Mouse (Mus musculus) telencephalon, adult 2 months (tissue): ENCODE measurements around the gene Xrra1.

Experiments used
- DNase-seq: peaks from one replicate; pipeline ENCODE4 v3.0.0-alpha.2; 2011; ENCODE audit warnings: low read depth, low spot score

Gene Xrra1

DNA sequence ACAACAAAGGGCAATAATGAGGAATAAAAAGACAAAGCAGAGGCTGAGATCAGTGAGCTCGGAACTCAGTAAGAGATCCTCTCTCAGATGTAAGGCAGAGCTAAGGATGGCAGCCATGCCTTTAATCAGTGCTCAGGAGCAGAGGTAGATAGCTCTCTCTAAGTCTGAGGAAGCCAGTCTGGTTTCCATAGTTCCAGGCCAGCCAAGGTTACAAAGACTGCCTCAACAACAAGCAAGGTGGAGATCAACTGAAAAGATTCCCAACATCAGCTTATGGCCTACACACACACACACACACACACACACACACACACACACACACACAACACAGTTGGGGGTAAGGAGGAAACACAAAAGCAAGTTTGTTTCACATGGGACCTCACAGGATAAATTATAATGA lies 7.8 kb upstream of the Xrra1 start:
- DNase-seq, result no peak

DNA sequence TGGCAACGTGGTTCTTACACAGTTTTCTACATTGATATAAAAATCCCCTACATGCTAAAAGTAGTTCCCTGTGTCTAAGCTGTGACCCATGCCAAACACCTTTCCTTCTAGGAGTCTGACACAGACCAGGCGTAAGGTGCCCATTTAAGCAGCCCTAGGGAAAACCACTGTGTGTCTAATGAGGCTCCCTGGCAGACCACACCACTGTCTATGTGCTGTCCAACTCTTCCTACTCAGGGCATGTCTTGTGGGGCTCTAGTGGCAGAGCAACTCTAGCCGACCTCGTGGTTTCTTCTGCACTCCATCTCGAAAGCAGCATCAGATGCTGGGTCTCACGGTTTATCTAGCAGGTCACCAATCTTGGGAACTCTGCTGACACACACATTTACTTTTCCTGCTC lies 7.3 kb upstream of the Xrra1 start:
- DNase-seq, result no peak

DNA sequence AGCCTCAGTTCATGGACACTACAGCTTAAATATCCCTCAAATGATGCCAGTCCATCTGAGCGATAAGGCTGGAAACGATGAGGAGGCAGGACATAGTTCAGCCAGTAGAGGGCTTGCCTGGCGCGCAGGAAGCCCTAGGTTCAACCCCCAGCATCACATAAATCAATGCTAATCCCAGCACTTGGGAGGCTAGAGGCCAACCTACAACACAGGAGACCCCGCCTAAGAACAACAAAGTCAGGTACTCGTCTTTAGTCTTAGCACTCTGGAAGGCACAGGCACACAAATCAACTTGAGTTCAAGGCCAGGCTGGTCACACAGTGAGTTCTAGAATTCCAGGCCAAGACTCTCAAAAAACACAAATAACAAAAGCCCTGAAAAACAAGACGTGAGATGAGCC lies 5.6 kb upstream of the Xrra1 start:
- no peak for DNase-seq

DNA sequence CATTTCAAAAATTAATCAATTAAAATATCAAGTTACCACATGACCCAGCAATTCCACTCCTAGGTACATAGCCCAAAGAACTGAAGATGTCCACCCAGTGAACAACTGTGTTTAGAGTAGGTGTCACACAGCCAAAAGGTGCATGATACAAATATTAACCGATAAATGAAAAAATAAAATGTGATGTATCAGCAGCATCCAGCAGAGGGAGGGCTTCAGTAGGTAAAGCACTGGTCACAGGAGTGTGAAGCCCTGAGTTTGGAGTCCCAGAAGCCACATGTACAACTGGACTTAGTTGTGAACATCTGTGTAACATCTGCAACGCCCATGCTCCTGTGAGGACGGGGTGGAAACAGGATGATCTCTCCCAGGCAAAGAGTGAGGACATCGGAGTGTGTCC lies 4.6 kb upstream of the Xrra1 start:
- no peak for DNase-seq

DNA sequence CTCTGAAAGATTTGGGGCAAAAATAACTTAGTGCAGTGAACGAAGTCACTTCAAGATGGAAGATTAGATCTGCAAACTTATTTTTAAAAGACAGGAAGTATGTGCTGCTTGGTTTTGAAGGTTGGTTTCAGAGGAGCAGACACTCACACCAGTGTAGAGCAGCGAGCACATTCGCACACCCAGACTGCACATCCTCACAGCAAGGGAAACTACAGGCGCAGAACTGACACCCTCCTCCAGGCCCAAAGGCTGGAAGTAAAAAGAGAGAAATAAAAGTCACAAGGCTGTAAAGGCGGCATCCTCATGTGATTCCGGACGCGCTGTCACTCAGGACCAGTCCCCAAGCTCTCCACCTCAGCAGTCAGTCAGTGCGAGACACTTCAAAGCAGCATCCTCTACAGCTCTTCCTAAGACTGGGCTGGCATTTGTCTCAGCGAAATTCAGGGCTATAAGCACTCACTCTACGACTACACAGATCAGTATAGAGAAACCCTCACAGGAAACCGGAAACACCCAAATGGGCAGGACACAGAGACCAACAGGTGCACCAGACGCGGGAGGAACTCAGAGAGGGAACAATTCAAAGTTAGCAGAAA lies 2.6 kb upstream of the Xrra1 start:
- no peak for DNase-seq

DNA sequence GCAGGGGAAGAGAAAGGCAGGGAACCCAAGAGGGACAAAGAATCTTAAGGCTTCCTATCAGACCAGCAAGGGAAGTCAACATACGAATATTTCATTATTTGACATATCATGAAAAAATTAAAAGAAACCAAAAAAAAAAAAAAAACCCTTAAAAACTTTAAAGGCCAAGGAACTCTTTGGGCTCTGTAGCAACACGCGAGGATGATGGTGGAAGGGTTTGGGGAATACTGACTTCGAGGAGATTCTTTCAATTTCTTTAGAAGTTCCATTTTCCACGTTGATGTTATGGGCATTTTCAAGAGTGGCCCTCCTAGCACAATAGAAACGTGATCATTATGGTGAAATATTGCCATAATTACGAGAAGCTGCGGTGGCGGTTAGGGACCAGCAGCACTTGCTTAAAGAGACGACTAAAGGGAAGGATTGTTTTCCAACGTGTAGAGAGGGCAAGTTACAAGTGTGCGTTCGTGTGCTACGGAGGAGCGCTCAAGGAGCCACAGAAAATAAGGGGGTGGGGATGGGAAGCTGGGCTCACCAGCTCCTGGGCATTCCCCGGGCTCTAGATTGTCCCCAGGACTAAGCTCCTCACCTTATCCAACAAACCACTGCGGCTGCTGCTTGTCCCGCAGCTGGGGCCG lies 622 bp upstream of the Xrra1 start:
- peak; percentile 27 for DNase-seq

DNA sequence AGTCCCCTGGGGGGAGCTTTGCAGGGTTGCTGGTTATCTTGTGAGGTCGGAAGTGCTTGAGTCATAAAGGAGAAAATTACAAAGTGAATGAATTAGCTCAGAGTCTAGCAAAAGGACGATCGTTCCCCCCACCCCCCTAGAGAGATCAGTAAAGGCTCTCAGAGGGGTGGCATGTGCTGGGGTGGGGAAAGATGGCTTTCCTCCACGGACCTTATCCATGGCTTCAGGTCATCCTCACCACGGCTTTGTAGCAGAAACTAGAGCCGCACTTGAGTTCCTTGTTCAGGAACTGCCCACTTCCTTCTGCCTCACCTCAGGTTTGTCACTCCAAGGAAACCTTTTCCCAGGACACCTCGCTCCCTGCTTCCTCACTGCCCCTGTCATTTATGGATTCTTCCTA lies 4.4 kb downstream of the Xrra1 start, which contains the start of gene Spcs2:
Gene Spcs2 (minus strand): TSS at position 101 of the 400 bp plus-strand sequence.
- no peak for DNase-seq

DNA sequence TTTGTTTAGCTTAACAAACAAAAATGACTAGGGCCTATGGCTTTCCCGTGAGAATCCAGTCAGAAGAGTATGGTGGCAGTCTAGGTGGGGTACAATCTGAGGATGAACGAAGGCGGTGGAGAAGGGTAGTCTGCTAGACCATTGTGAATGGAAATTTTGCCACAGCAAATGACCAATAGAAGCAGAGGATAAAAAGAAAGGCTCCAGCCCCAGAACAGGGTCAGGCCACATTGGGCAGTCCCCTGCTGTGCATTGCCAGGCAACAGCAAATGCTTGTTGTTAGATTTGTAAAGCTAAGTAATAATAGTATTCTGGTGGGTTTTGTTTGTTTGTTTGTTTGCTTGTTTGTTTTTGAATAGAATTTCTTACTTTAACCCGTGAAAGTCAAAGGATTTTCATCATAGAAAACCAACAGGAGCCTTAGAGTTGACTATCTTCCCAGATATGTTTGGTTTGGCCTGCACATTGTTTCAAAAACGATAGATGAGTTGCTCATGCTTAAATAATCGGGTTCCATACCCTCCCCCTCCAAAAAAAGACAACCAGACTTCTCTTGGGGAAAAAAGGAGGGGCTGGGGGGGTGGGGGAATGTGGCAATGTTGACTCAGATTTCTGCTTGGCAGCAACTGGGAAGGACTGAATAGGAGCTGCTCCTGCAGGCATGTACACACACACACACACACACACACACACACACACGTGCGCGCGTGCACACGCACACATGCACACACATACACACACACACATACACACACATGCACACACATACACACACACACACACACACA lies 5.5 kb downstream of the Xrra1 start:
- no peak for DNase-seq

DNA sequence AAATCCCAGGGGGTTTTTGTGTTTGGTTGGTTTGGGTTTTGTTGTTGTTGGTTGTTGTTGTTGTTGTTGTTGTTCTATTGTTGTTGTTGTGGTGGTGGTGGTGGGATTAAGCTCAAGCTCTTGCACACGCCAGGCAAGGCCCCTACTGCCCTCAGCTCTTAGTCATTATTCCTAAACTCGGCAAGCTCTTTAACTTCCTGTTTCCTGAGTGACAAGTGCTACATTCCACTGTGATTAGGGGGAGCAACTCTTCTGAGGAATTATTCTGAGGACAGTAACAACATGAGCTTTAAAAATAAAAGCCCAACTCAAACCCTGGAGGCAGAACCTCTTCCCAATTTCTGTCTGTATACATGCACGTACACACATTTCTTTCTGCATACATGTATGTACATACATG lies 6.3 kb downstream of the Xrra1 start:
- no peak for DNase-seq

DNA sequence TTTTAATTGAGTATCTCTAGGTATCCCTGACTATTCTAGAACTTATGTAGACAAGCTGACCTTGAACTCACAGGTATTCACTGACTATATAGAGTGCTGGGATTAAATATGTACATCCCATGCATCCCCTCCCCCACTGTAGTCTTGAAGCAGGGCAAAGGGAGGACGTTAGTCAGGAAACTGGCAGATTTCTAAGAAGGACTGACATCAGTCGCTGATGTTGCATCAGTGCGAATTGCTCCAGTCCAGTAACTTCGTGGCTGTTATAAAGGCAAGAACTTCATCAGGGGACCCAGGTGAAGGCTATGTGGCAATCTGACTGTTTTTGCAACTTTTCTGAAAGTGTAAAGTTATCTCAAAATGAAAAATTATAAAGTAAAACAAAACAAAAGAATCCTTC lies 10.4 kb downstream of the Xrra1 start:
- no peak for DNase-seq

DNA sequence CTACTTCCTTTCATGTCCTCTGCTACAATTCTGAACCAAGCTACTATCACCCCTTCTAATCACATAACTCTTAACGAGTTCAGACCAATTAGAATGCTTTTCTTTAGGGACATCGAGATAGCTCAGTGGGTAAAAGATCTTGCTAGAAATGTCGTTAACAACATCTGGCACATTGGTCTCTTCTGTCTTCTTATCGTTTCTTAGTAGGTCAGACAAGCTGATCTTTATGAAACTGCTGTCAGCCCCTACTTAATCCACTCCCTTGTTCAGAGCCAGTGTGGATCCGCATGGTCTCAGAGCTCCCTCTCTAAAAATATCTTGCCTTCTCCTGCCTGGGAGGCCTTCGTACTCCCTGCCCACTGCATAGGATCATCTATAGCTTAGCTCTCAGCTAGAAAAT lies 15.0 kb downstream of the Xrra1 start:
- no peak for DNase-seq

DNA sequence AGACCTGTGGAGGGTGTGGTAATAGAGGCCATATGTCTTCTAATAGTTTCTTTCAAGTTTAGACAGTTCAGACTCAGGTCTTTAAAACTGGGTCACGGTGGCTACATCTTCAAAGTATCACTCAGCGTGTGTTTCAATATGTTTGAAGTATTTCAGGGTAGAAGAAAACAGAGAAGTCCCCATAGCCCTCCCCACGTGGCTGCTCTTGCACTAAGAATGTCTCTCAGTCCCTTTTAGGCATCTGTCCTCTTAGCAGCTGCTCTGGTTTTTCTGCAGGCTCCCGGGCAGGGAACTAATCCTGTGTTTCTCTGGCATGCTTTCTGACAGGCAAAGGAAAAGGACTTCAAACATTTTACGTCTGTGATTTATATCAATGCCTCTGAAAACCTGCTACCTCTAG lies 17.0 kb downstream of the Xrra1 start:
- no peak for DNase-seq

DNA sequence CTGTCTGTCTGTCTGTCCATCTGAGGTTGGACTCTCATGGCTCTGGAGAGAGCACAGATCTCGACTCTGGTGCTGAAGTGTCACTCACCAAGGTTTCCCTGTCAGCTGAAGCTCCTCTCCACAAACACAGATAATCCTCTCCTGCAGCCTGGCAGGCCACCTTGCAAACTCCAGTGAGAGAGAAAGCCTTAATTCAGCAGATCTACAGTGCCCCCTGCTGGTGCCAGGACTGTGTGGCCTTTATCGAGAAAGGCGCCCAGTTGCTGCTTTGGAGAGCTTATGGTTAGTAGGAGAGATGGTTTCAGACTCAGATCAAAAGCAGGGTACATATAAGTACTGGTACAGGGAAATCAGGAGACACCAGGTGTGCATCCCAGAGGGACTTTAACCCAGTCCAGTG lies 17.4 kb downstream of the Xrra1 start:
- DNase-seq, result peak; percentile 81

DNA sequence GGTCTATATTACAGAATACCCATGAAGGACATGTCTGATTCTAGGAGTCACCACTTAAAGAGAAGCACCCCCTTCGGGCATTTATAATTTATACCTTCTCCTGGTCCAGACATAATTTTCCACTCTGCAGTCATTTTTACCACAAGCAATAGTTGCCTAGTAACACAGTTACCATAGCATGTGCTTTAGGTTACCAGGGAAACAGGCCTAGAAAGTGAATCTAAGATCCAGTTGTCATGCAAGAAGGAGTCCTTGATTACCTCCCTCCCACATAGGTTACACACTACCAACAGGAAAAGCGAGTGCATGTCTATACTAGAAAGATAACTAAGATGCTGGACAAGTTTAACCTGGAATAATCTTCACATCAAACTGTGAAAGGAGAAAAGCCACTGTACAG lies 19.3 kb downstream of the Xrra1 start:
- DNase-seq, result no peak

DNA sequence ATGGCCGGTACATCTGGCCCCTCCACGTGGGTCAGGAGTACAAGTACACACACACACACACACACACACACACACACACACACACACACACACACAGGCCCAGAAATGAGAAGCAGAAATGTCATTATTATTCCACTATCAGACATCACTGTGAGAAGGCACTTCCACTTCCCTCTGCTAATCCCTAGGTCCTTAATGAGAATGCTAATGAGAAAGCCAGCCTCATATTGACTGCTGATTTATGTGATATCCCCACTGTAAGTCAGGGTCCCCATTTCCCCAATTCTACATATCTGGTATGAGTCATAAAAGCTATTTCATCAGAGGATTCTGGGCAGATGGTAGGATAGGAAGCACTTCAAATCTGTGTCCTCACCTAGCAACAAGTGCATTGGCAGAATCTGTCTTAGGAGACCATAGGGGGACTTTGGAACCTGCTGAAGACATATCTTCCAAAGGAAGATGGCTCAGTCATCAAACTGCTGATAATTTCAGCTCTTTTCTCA lies 28.4 kb downstream of the Xrra1 start:
- DNase-seq, result no peak

DNA sequence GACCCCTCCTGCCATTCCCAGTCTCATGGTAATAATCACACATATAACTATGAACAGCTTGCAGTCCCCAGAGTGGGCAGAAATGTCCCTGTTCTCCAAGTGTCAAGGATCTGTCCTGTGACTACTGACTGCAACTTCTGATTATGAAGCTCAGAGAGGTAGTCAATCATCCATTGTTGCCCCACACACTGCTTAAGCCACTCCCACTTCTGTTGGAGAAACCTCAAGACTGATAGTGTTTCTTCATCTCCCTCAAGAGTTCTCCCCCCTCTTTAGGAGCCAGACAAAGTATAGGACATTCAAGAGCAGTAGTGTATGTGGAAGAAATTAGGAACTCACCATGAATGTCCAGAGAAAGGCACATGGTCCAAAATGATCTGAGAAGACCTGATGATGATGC lies 28.8 kb downstream of the Xrra1 start:
- DNase-seq, result no peak

DNA sequence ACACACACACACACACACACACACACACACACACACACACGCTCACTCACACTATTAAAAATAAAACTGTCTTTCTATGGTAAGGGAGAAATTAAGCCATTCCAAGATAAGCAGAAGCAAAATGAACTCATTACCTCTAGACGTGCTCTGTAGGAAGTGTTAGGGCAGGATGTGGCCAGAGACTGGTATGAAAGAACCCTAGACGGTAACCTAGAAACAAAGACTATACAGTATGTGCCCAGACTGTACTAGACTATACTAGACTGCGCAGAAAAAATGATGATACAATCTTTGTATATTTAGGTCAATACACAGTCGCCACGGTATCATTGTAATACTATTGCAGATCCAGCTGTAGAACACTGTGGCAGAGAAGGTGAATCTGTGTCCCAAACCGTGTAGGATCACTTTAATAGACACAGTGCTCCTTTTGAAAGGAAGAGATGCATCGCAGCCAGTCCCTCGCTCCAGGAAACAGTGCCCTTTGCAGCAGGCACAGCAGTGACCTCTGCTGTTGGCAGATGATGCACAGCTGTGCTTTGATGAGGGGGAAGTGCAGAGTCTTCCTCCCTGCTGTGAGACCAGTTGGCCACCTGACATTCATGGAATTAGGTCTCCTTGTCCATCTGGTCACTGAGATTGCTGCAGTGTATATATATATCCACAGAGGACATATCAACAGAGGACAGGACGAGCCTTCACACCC lies 30.4 kb downstream of the Xrra1 start:
- DNase-seq, result no peak

DNA sequence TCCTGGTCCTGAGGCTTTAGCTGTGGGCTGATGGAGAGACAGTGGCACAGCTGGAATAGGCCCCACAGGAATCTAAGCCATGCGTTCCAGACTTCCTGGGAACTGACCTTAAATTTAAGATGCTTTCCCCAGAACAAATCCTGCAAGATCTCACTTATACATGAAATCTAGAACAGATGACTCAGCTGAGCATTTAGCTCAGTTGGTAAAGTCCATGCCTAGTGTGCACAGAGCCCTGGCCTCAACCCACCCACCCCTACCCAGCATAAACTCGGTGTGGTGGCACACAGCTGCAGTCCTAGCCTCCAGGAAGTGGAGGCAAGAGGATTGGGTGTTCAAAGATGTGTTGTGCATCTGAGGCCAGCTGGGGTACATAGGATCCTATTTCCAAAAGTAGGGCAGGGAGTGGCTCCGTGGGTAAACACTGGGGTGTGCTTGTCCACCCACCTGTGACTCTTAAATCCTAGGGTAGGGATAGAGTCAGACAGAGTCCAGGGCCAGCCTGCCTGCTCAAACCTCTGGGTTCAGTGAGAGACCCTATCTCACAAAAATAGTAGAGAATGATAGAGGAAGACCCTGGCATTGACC lies 31.3 kb downstream of the Xrra1 start:
- DNase-seq, result no peak

DNA sequence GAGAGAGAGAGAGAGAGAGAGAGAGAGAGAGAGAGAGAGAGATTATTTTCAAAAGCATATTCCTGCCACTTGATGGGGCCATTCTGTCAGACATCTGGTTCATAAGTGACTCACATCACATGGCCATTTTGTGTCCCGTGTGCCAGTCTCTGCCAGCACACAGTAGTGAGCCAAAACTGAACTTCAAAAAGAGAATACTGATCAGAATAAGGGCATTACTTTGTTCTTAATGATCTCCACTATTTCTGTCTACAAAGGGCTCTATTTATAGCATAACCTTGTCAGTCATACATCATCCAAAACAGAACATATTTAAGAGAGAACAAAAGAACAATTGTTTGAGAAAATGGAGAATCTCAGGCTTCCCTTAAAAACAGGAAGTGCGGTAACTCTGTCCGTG lies 32.6 kb downstream of the Xrra1 start:
- no peak for DNase-seq

DNA sequence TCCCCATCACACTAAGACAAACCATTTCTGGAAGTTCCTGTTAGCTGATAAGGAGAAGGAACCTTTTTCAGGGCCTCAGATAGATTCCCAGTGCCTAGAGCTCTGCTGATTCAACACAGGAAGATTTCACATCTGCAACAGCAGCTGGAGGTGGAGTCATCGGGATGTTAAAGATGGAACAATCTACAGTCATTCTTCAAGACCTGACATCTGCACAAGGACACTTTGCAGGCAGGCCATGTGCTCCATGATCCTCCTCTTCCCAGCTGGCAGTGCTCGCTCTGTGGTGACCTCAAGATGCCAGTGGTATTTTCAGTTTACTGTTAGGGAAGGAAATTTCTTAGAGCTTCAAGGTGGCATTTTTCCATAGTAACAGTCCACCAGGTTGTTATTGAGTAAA lies 33.4 kb downstream of the Xrra1 start:
- no peak for DNase-seq

DNA sequence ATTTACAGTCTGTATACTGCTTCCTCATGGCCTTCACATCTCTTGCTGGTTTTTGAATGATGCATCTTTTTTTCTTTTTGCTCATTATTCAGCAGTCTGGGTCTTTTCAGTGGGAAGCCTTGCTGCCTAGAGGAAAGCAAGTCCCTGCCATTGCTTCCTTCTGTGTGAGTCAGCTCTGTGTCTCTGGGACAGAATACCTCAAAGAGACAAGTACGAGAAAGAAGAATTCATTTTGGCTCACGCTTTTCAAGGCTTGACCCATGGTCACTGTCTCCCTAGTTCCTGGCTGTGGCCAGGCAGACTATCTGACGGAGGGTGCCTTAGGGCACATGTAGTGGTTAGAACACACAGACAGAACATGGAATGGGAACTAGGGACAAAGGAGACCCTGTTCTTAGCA lies 35.1 kb downstream of the Xrra1 start:
- DNase-seq, result no peak

DNA sequence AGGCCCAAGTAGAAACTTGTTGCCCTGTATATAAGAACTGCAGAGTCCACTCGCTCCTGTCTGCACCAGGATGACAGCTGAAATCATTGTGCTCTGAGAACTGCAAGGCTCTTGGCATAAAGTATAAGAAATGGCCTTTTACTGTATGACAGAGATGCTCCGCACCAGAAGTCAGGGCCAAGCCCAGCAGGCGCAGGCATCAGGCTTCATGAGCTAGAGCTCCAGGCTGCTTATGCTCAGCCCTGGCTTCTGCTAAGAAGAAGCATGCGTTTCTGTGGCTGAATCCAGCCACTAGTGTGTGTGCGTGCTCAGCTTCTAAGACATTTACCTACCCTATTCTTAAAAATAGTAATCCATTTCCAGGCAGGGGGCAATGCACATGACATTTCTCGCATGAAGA lies 35.6 kb downstream of the Xrra1 start:
- no peak for DNase-seq
